Mouse (Mus musculus) cerebellum, adult 2 months (tissue): ENCODE results near the gene Cradd.

Experiments used
- CTCF ChIP-seq: fragments of 200-500 bp; IDR thresholded peaks from 2 replicates; pipeline ENCODE4 v1.5.1; 2011; ENCODE audit warnings: low read depth, mild to moderate bottlenecking, control low read depth, low read length, moderate library complexity, borderline replicate concordance; ENCODE audit not compliant: insufficient read depth
- POLR2A ChIP-seq: fragments of 200-500 bp; IDR thresholded peaks from 2 replicates; pipeline ENCODE4 v1.6.1; 2011; ENCODE audit warnings: low read length, control low read depth, borderline replicate concordance; ENCODE audit not compliant: insufficient read depth

GRCm38 (mm10) chr10:95239196-95240069 lies 84.5 kb downstream of the Cradd start:
- TF ChIP-seq CTCF = no peak
- no peak for TF ChIP-seq POLR2A
